Mouse (Mus musculus) testis, adult 2 months (tissue): ENCODE measurements around the gene Cd300a.

ENCODE experiments used
- CTCF ChIP-seq: fragments of 200-500 bp; IDR thresholded peaks from 2 replicates; pipeline ENCODE4 v1.5.1; 2012; ENCODE audit warnings: low read depth, mild to moderate bottlenecking, inconsistent platforms, low read length, moderate library complexity; ENCODE audit not compliant: control insufficient read depth, insufficient read depth, insufficient replicate concordance
- POLR2A ChIP-seq: fragments of 200-500 bp; IDR thresholded peaks from 2 replicates; pipeline ENCODE4 v1.6.1; 2012; ENCODE audit warnings: low read depth, mild to moderate bottlenecking, inconsistent platforms, low read length, moderate library complexity; ENCODE audit not compliant: control insufficient read depth

- TF ChIP-seq POLR2A (no peak), CTCF (peak; percentile 41; the same call in 1 of the 2 replicates)
Measured at GRCm38 (mm10) chr11:114858641-114859040, 31.2 kb upstream of the Cd300a start.
